Mouse (Mus musculus) liver, embryonic 14.5 days (tissue): ENCODE results near the gene Eef1a2.

Experiments used
- CTCF ChIP-seq: IDR thresholded peaks from 2 replicates; pipeline ENCODE4 v1.5.1; 2016; ENCODE audit warnings: antibody characterized with exemption, low read depth, control low read depth
- EP300 ChIP-seq: IDR thresholded peaks from 2 replicates; pipeline ENCODE4 v1.6.1; 2016; ENCODE audit warnings: antibody characterized with exemption, low read depth

DNA sequence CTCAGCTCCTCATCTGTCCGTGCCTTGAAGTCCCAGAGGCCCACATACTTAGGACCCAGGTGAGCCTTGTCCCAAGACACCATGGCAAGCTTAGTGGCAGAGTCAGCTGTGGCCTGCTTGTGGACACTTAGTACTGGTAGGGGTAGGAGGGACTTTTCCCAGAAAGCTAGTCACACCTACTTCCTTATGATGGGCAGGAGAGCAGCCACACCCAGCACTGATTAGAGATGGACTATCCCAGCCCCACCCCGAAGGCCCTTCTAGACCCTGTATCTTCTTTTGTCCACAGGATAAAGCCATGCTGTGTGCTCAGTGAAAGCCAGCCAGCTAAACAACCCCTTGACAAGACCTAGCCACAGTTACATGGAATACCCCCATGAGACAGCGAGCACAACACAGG is 45.6 kb upstream of the Eef1a2 start, which contains the start of gene Ptk6:
- no peak for TF ChIP-seq CTCF
- TF ChIP-seq EP300: no peak
